Mouse (Mus musculus): ENCODE measurements around the gene Dcn. TPM values are rescaled to one million over a fixed set of nuclear protein-coding genes. Genes with fewer than 3 reads are reported as not detected.

The Dcn gene
- total and polyA plus RNA-seq, 3 experiments = 385 to 442 (median 401) TPM

DNA sequence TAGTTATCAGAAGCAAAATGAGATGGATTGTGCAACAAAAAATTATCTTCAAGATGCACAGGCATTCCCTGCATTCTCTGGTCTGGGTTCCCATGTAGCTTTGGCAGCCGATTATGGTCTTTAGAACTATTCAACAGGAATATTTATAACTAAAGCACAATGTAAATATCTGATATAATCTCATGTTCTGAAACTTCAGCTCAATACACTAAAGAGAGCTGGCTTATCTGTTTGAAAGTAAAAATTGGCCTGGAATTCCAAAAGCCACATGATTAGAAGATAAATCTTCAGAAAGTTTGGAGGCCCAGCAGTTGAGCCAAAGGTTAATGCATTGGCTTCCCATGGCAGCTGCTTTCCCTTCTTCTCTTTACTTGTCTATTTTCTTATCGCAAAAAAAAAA is 4.6 kb downstream of the Dcn start:
- no peaks in the 10 kb centered on the region for H3K79me2 ChIP-seq (replicated peaks; ENCODE audit: control insufficient read depth, insufficient read depth, low read length)
- H3K36me3 ChIP-seq (ENCODE audit: control insufficient read depth, insufficient read depth, low read length) = no peaks in the 10 kb centered on the region
- no peaks in the 10 kb centered on the region; the same call in 1 of the 2 replicates for H3K4me1 ChIP-seq (ENCODE audit: control insufficient read depth, insufficient read depth, low read length)
- no peaks in the 10 kb centered on the region for H3K27me3 ChIP-seq (ENCODE audit: control insufficient read depth, insufficient read depth, low read length)
- H3K9ac ChIP-seq (ENCODE audit: low read depth, low read length) = no peak overlapping the region
- H3K4me3 ChIP-seq = peak overlapping the region; percentile 17; the same call in 1 of the 2 replicates
- 40% methylated on average over 2 of the region's 2 CpGs for WGBS
- DNase-seq = no peak
- intact Hi-C loops (cut with DNase I) = loop anchor here (10.0 kb wide), 1 partner anchor 99 kb away; no protein-coding TSS in a partner anchor
- peak overlapping the region; percentile 63 for H3K27ac ChIP-seq
- TF ChIP-seq EP300 (IDR thresholded peaks at IDR 0.05; ENCODE audit: insufficient read depth, low read depth, low read length) (no peak), CTCF (IDR thresholded peaks at IDR 0.05) (no peak), POLR2A (IDR thresholded peaks at IDR 0.05; ENCODE audit: insufficient read depth, low read depth, low read length) (no peak)

DNA sequence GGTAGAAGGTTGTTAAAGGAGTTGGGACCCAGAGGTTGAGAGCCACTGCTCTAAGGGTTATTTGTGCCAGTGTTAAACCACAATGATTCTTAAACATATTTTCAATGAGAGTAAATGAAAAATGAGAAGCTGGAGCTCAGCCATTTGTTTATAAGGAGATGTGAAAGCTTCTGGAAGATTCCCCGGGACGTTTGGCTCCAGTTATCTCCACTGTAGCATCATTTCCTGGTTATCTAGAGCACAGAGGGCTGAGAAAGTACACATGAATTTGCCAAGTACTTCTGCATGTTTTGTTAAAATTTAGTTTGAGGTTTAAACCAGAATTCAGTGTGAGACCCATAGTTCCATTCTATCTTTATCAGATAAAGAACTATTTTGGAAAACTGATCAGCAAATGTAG is 5.7 kb downstream of the Dcn start:
- Histone ChIP-seq H3K4me3 (peak overlapping the region; percentile 17; the same call in 1 of the 2 replicates), H3K36me3 (ENCODE audit: control insufficient read depth, insufficient read depth, low read length) (no peaks in the 10 kb centered on the region)

DNA sequence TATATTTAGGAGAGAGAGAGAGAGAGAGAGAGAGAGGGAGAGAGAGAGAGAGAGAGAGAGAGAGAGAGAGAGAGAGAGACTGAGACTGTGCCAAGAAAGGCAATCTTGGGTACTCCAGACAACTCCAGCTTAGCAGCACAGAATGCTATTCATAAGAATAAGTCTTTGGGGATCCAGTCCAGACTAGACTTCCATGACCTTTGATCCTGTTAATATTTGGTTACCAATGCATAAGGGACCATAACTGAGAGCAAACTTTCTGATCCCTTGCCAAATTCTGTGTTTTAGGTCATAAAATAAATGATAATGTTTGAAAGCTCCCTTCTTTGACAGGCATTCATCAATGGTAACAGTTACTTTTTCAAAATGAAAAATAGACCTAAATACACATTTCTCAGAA is 6.7 kb downstream of the Dcn start:
- no peak overlapping the region for H3K27ac ChIP-seq
- no peak for DNase-seq
- no peaks in the 10 kb centered on the region for H3K4me1 ChIP-seq (ENCODE audit: control insufficient read depth, insufficient read depth, low read length)
- H3K9ac ChIP-seq (ENCODE audit: low read depth, low read length) = no peak overlapping the region
- H3K36me3 ChIP-seq (ENCODE audit: control insufficient read depth, insufficient read depth, low read length) = no peaks in the 10 kb centered on the region
- no peaks in the 10 kb centered on the region for H3K27me3 ChIP-seq (ENCODE audit: control insufficient read depth, insufficient read depth, low read length)
- no peaks in the 10 kb centered on the region for H3K79me2 ChIP-seq (replicated peaks; ENCODE audit: control insufficient read depth, insufficient read depth, low read length)
- no peak overlapping the region for H3K4me3 ChIP-seq
- intact Hi-C loops (cut with DNase I) = loop anchor here (10.0 kb wide), 1 partner anchor 101 kb away; no protein-coding TSS in a partner anchor
- TF ChIP-seq POLR2A (IDR thresholded peaks at IDR 0.05; ENCODE audit: insufficient read depth, low read depth, low read length) (no peak), EP300 (IDR thresholded peaks at IDR 0.05; ENCODE audit: insufficient read depth, low read depth, low read length) (no peak), CTCF (IDR thresholded peaks at IDR 0.05) (no peak)

More for the DNA sequence above, 5.7 kb downstream of the Dcn start:
- intact Hi-C loops (cut with DNase I) = loop anchor here (10.0 kb wide), 1 partner anchor 100 kb away; no protein-coding TSS in a partner anchor
- Histone ChIP-seq H3K4me1 (ENCODE audit: control insufficient read depth, insufficient read depth, low read length) (no peaks in the 10 kb centered on the region), H3K79me2 (replicated peaks; ENCODE audit: control insufficient read depth, insufficient read depth, low read length) (no peaks in the 10 kb centered on the region), H3K9ac (ENCODE audit: low read depth, low read length) (no peak overlapping the region), H3K27ac (peak overlapping the region; percentile 63), H3K27me3 (ENCODE audit: control insufficient read depth, insufficient read depth, low read length) (no peaks in the 10 kb centered on the region)
- no peak for DNase-seq
- 24% methylated on average over 2 of the region's 2 CpGs for WGBS
- TF ChIP-seq EP300 (IDR thresholded peaks at IDR 0.05; ENCODE audit: insufficient read depth, low read depth, low read length) (no peak), CTCF (IDR thresholded peaks at IDR 0.05) (no peak), POLR2A (IDR thresholded peaks at IDR 0.05; ENCODE audit: insufficient read depth, low read depth, low read length) (no peak)

DNA sequence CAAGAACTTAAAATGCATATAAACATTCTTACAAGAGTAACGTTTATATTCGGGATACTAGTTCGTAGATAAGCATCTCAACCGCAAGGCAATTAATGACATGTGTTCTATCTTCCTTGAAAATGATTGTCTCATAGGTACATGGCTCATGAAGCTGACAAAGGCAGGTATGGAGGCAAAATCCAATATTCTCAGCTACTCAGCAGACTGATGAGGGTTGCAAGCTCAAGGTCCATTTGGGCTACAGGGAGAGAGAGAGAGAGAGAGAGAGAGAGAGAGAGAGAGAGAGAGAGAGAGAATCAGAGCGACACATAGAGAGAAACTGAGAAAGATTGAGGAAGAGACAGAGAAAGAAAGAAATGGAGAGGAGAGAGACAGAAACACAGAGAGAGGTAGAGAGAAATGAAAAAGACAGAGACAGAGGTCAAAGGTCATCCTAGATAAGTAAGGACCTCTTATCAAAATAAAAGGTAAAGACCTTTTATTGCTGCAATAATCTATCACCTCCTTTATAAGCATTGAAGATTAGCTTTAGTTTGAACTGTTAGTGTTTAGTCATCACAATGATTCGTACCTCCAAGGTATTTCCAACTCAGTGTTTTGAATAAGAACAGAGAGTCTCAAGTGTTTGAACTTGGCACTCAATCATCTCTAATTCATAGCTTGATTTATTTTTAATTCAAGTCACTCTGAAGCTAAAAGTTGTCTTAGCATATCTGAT is 8.0 kb downstream of the Dcn start:
- Histone ChIP-seq H3K4me3 (no peak overlapping the region), H3K9ac (ENCODE audit: low read depth, low read length) (no peak overlapping the region), H3K4me1 (ENCODE audit: control insufficient read depth, insufficient read depth, low read length) (no peaks in the 10 kb centered on the region), H3K36me3 (ENCODE audit: control insufficient read depth, insufficient read depth, low read length) (no peaks in the 10 kb centered on the region), H3K79me2 (replicated peaks; ENCODE audit: control insufficient read depth, insufficient read depth, low read length) (no peaks in the 10 kb centered on the region), H3K27ac (no peak overlapping the region), H3K27me3 (ENCODE audit: control insufficient read depth, insufficient read depth, low read length) (no peaks in the 10 kb centered on the region)
- TF ChIP-seq EP300 (IDR thresholded peaks at IDR 0.05; ENCODE audit: insufficient read depth, low read depth, low read length) = no peak
- TF ChIP-seq POLR2A (IDR thresholded peaks at IDR 0.05; ENCODE audit: insufficient read depth, low read depth, low read length) = no peak
- no peak for TF ChIP-seq CTCF (IDR thresholded peaks at IDR 0.05)
- DNase-seq = no peak
- intact Hi-C loops (cut with DNase I) = loop anchor here (10.0 kb wide), 1 partner anchor 103 kb away; no protein-coding TSS in a partner anchor
- whole genome bisulfite sequencing = 88% methylated on average over 6 of the region's 6 CpGs

DNA sequence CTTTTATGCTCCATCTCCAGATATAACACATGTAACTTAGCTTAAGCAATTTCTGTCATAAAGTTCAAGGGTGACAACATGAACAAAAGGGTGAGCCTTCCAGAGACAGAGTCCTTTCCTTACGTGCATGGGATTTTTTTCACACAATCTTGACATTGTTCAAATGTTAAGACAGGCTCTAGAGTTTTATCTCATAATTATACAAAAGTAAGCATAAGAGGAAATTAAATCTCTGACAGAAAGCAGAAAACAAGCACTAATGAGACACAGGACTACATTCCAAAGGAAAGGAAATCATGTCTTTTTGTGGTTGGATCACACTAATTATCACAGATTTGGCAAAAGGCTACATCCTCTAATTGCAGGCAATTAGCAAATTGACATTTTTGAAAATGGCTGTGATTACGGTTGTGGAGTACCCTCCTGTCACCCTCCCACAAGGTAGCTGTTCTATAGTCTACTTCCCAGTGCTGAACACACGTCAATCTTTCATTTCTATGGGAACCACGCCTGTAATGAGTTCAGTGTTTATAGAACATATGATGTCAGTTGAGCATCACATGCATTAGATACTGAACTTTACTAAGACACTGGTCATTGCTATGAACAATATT is 13.1 kb downstream of the Dcn start:
- TF ChIP-seq EP300 (IDR thresholded peaks at IDR 0.05; ENCODE audit: insufficient read depth, low read depth, low read length) (no peak), POLR2A (IDR thresholded peaks at IDR 0.05; ENCODE audit: insufficient read depth, low read depth, low read length) (no peak), CTCF (IDR thresholded peaks at IDR 0.05) (no peak)
- H3K9ac ChIP-seq (ENCODE audit: low read depth, low read length) = no peak overlapping the region
- 66% methylated on average over 4 of the region's 4 CpGs for WGBS
- no peaks in the 10 kb centered on the region for H3K79me2 ChIP-seq (replicated peaks; ENCODE audit: control insufficient read depth, insufficient read depth, low read length)
- no peak overlapping the region for H3K4me3 ChIP-seq
- no peak overlapping the region for H3K27ac ChIP-seq
- no peak for DNase-seq
- no peaks in the 10 kb centered on the region for H3K4me1 ChIP-seq (ENCODE audit: control insufficient read depth, insufficient read depth, low read length)
- H3K36me3 ChIP-seq (ENCODE audit: control insufficient read depth, insufficient read depth, low read length) = no peaks in the 10 kb centered on the region
- intact Hi-C loops (cut with DNase I) = no loop called here
- no peaks in the 10 kb centered on the region for H3K27me3 ChIP-seq (ENCODE audit: control insufficient read depth, insufficient read depth, low read length)

DNA sequence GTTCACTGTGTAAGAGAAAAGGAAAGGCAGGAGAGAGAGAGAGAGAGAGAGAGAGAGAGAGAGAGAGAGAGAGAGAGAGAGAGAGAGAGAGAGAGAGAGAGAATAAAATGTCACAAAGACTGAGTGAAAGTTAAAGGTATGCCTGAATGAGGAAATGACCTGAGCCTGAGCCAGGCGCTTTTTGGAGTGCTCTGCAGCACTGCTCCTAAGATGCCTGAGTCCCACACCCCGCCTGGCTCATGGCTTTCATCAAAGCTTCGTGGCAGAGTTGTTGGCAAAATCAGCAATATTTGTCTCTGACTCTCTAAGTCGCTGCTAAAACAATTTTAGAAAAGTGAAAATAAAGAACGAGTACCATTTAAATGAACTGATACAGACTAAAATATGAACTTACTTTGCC is 18.2 kb downstream of the Dcn start:
- WGBS = 41% methylated on average over 5 of the region's 5 CpGs
- Histone ChIP-seq H3K27ac (no peak overlapping the region), H3K9ac (ENCODE audit: low read depth, low read length) (no peak overlapping the region), H3K79me2 (replicated peaks; ENCODE audit: control insufficient read depth, insufficient read depth, low read length) (no peaks in the 10 kb centered on the region), H3K4me1 (ENCODE audit: control insufficient read depth, insufficient read depth, low read length) (no peaks in the 10 kb centered on the region), H3K36me3 (ENCODE audit: control insufficient read depth, insufficient read depth, low read length) (no peaks in the 10 kb centered on the region), H3K4me3 (no peak overlapping the region), H3K27me3 (ENCODE audit: control insufficient read depth, insufficient read depth, low read length) (no peaks in the 10 kb centered on the region)
- TF ChIP-seq EP300 (IDR thresholded peaks at IDR 0.05; ENCODE audit: insufficient read depth, low read depth, low read length) (no peak), POLR2A (IDR thresholded peaks at IDR 0.05; ENCODE audit: insufficient read depth, low read depth, low read length) (no peak), CTCF (IDR thresholded peaks at IDR 0.05) (no peak)
- intact Hi-C loops (cut with DNase I) = no loop called here
- DNase-seq = peak in 1 of 2 experiments; percentile 19

Measured in heart, adult 2 months (tissue).